Mouse (Mus musculus) stomach, embryonic 15.5 days (tissue): ENCODE results near the gene Schip1. TPM values are rescaled to one million over a fixed set of nuclear protein-coding genes. Genes with fewer than 3 reads are reported as not detected.

Experiments used
- polyA plus RNA-seq: library from polyadenylated mRNA; unstranded; fragments of >200 nt; fragmentation: Nextera tagmentation; extraction: Ambion mirVana; gene quantifications from 2 replicates; pipeline ENCODE4 v1.2.1, GENCODE M21; 2015

Gene Schip1
- polyA plus RNA-seq, 1 experiment from 2014 or later: 49.4 TPM

Other genes starting within 250 kb of the Schip1 start
- not detected in 2 replicates for gene Iqcj, start 172.6 kb upstream of the Schip1 start, polyA plus RNA-seq
- 0.10 TPM in 2 replicates for gene Iqschfp, start 172.6 kb upstream of the Schip1 start, polyA plus RNA-seq